Mouse (Mus musculus) midbrain, postnatal 0 days (tissue): ENCODE results near the gene Gpr18. TPM values are rescaled to one million over a fixed set of nuclear protein-coding genes. Genes with fewer than 3 reads are reported as not detected.

ENCODE experiments used
- ATAC-seq: fragments of 200-750 bp; cut with Nextera tagmentation; 2 replicates; pipeline ENCODE4 v1.8.0; 2017; ENCODE audit warnings: moderate number of reproducible peaks, mild to moderate bottlenecking, moderate TSS enrichment, moderate library complexity; ENCODE audit not compliant: low FRiP score
- DNase-seq: peaks from one replicate; pipeline ENCODE4 v3.0.0-alpha.2; 2015; ENCODE audit warnings: low spot score
- H3K27ac ChIP-seq: fragments of 300-500 bp; sonication (generic); 2 replicates; pipeline ENCODE4 v1.5.1; 2014; ENCODE audit warnings: low read depth, mild to moderate bottlenecking, low read length, mixed read lengths
- H3K27me3 ChIP-seq: fragments of 300-500 bp; sonication (generic); 2 replicates; pipeline ENCODE4 v1.6.1; 2014; ENCODE audit warnings: low read length, control low read depth, mixed read lengths; ENCODE audit not compliant: insufficient read depth
- H3K36me3 ChIP-seq: fragments of 300-500 bp; sonication (generic); 2 replicates; pipeline ENCODE4 v1.6.1; 2014; ENCODE audit warnings: low read length, control low read depth, mixed read lengths; ENCODE audit not compliant: insufficient read depth
- H3K4me1 ChIP-seq: fragments of 300-500 bp; sonication (generic); 2 replicates; pipeline ENCODE4 v1.6.1; 2014; ENCODE audit warnings: mild to moderate bottlenecking, control low read depth, antibody characterized with exemption, low read length, mixed read lengths; ENCODE audit not compliant: insufficient read depth
- H3K4me2 ChIP-seq: fragments of 300-500 bp; sonication (generic); 2 replicates; pipeline ENCODE4 v1.6.1; 2014; ENCODE audit warnings: low read depth, mild to moderate bottlenecking, low read length, mixed read lengths; ENCODE audit not compliant: poor library complexity, severe bottlenecking
- H3K4me3 ChIP-seq: fragments of 300-500 bp; sonication (generic); 2 replicates; pipeline ENCODE4 v1.5.1; 2014; ENCODE audit warnings: low read depth, mild to moderate bottlenecking, low read length, moderate library complexity
- H3K9ac ChIP-seq: fragments of 300-500 bp; sonication (generic); replicated peaks from 2 replicates; pipeline ENCODE4 v1.6.1; 2014; ENCODE audit warnings: mild to moderate bottlenecking, low read length, moderate library complexity, mixed read lengths; ENCODE audit not compliant: poor library complexity, severe bottlenecking
- H3K9me3 ChIP-seq: fragments of 300-500 bp; sonication (generic); 2 replicates; pipeline ENCODE4 v1.6.1; 2016; ENCODE audit warnings: low read length, control low read depth
- CTCF ChIP-seq: IDR thresholded peaks from 2 replicates; pipeline ENCODE4 v1.5.1; 2016; ENCODE audit warnings: antibody characterized with exemption, mild to moderate bottlenecking
- WGBS: fragments of 180-500 bp; shearing (Covaris S2); extraction: QIAGEN DNeasy Blood & Tissue Kit; methylation state at CpG from one replicate; pipeline ENCODE4 v1.1.7; 2014; 5-methylcytosine and 5-hydroxymethylcytosine counted together
- polyA plus RNA-seq: library from polyadenylated mRNA; unstranded; fragments of >200 nt; fragmentation: Nextera tagmentation; extraction: Ambion mirVana; gene quantifications from 2 replicates; pipeline ENCODE4 v1.2.1, GENCODE M21; 2015
- total RNA-seq: library from RNA; depleted of rRNA; stranded (reverse); fragments of >200 nt; gene quantifications from 2 replicates; pipeline ENCODE4 v1.2.3, GENCODE M21; 2014

Gpr18 gene
- total and polyA plus RNA-seq, 2 experiments from 2014 or later: 0.10 TPM; not detected in 1

GRCm38 (mm10) chr14:121897773-121898172, 17.8 kb downstream of the Gpr18 start:
- Histone ChIP-seq H3K36me3 (no peaks in the 10 kb centered on the region), H3K4me3 (no peak overlapping the region), H3K27me3 (no peaks in the 10 kb centered on the region), H3K9me3 (no peaks in the 10 kb centered on the region), H3K9ac (no peak overlapping the region), H3K4me2 (no peak overlapping the region), H3K27ac (no peak overlapping the region), H3K4me1 (no peaks in the 10 kb centered on the region)
- TF ChIP-seq CTCF: no peak
- ATAC-seq: no peak
- no peak for DNase-seq
- WGBS: 58% methylated on average over 2 of the region's 2 CpGs

GRCm38 (mm10) chr14:121896126-121897090, 19.2 kb downstream of the Gpr18 start:
- DNase-seq: no peak
- TF ChIP-seq CTCF: no peak
- Histone ChIP-seq H3K9ac (no peak overlapping the region), H3K4me3 (no peak overlapping the region), H3K27ac (no peak overlapping the region), H3K4me1 (no peaks in the 10 kb centered on the region), H3K9me3 (no peaks in the 10 kb centered on the region), H3K36me3 (no peaks in the 10 kb centered on the region), H3K4me2 (no peak overlapping the region), H3K27me3 (no peaks in the 10 kb centered on the region)
- WGBS: 71% methylated on average over 6 of the region's 6 CpGs
- ATAC-seq: no peak

- Histone ChIP-seq H3K4me2 (no peak overlapping the region), H3K27ac (no peak overlapping the region), H3K4me1 (no peaks in the 10 kb centered on the region), H3K27me3 (no peaks in the 10 kb centered on the region), H3K9me3 (no peaks in the 10 kb centered on the region), H3K36me3 (no peaks in the 10 kb centered on the region), H3K4me3 (no peak overlapping the region), H3K9ac (no peak overlapping the region)
- ATAC-seq (no peak), DNase-seq (no peak)
- TF ChIP-seq CTCF: no peak
- 86% methylated on average over 4 of the region's 4 CpGs for WGBS
Measured at GRCm38 (mm10) chr14:121895316-121895715, 20.3 kb downstream of the Gpr18 start.

GRCm38 (mm10) chr14:121894511-121895135, 21.0 kb downstream of the Gpr18 start:
- Histone ChIP-seq H3K36me3 (no peaks in the 10 kb centered on the region), H3K27me3 (no peaks in the 10 kb centered on the region), H3K4me3 (no peak overlapping the region), H3K9ac (no peak overlapping the region), H3K4me2 (no peak overlapping the region), H3K9me3 (no peaks in the 10 kb centered on the region), H3K4me1 (no peaks in the 10 kb centered on the region), H3K27ac (no peak overlapping the region)
- DNase-seq: no peak
- WGBS: 76% methylated on average over 5 of the region's 5 CpGs
- no peak for ATAC-seq
- no peak for TF ChIP-seq CTCF

GRCm38 (mm10) chr14:121893747-121894146, 21.8 kb downstream of the Gpr18 start:
- no peak for DNase-seq
- no peak for ATAC-seq
- WGBS: 91% methylated on average over 6 of the region's 6 CpGs

More at GRCm38 (mm10) chr14:121893747-121894146, 21.8 kb downstream of the Gpr18 start:
- no peak overlapping the region for H3K4me3 ChIP-seq
- H3K9me3 ChIP-seq: no peaks in the 10 kb centered on the region
- H3K27ac ChIP-seq: no peak overlapping the region
- no peaks in the 10 kb centered on the region for H3K27me3 ChIP-seq
- TF ChIP-seq CTCF: no peak
- H3K4me2 ChIP-seq: no peak overlapping the region
- no peaks in the 10 kb centered on the region for H3K36me3 ChIP-seq
- no peaks in the 10 kb centered on the region for H3K4me1 ChIP-seq
- H3K9ac ChIP-seq: no peak overlapping the region
